Mouse (Mus musculus) liver, embryonic 11.5 days (tissue): Measurements from ENCODE around the gene Hcrt. TPM values are rescaled to one million over a fixed set of nuclear protein-coding genes. Genes with fewer than 3 reads are reported as not detected.

Experiments used
- ATAC-seq: fragments of 200-750 bp; cut with Nextera tagmentation; replicated peaks from 2 replicates; pipeline ENCODE4 v1.8.0; 2017; ENCODE audit warnings: moderate number of reproducible peaks, mild to moderate bottlenecking, moderate TSS enrichment, moderate library complexity; ENCODE audit not compliant: low FRiP score
- DNase-seq: peaks from one replicate; pipeline ENCODE4 v3.0.0-alpha.2; 2017; ENCODE audit warnings: low spot score
- H3K27ac ChIP-seq: fragments of 300-500 bp; sonication (generic); 2 replicates; pipeline ENCODE4 v1.5.1; 2014; ENCODE audit warnings: mild to moderate bottlenecking, low read depth, low read length, control low read depth
- H3K27me3 ChIP-seq: fragments of 300-500 bp; sonication (generic); replicated peaks from 2 replicates; pipeline ENCODE4 v1.6.1; 2014; ENCODE audit warnings: low read length, mixed read lengths; ENCODE audit not compliant: control insufficient read depth, insufficient read depth
- H3K36me3 ChIP-seq: fragments of 300-500 bp; sonication (generic); 2 replicates; pipeline ENCODE4 v1.6.1; 2014; ENCODE audit warnings: mild to moderate bottlenecking, low read length, moderate library complexity, mixed read lengths; ENCODE audit not compliant: control insufficient read depth, insufficient read depth
- H3K4me1 ChIP-seq: fragments of 300-500 bp; sonication (generic); replicated peaks from 2 replicates; pipeline ENCODE4 v1.6.1; 2014; ENCODE audit warnings: low read length, mixed read lengths; ENCODE audit not compliant: control insufficient read depth, insufficient read depth
- H3K4me2 ChIP-seq: fragments of 300-500 bp; sonication (generic); 2 replicates; pipeline ENCODE4 v1.6.1; 2014; ENCODE audit warnings: mild to moderate bottlenecking, control low read depth, moderate library complexity
- H3K4me3 ChIP-seq: fragments of 300-500 bp; sonication (generic); 2 replicates; pipeline ENCODE4 v1.5.1; 2014; ENCODE audit warnings: low read depth, low read length, control low read depth
- H3K9ac ChIP-seq: fragments of 300-500 bp; sonication (generic); 2 replicates; pipeline ENCODE4 v1.6.1; 2014; ENCODE audit warnings: low read depth, low read length, control low read depth
- H3K9me3 ChIP-seq: fragments of 300-500 bp; sonication (generic); 2 replicates; pipeline ENCODE4 v1.6.1; 2016; ENCODE audit warnings: low read length, inconsistent platforms, mixed read lengths; ENCODE audit not compliant: control insufficient read depth
- WGBS: fragments of 180-500 bp; shearing (Covaris S2); extraction: QIAGEN DNeasy Blood & Tissue Kit; methylation state at CpG from one replicate; pipeline ENCODE4 v1.1.7; 2014; 5-methylcytosine and 5-hydroxymethylcytosine counted together
- polyA plus RNA-seq: library from polyadenylated mRNA; unstranded; fragments of >200 nt; fragmentation: Nextera tagmentation; extraction: Ambion mirVana; gene quantifications from 2 replicates; pipeline ENCODE4 v1.2.1, GENCODE M21; 2014

The Hcrt gene
- polyA plus RNA-seq, 1 experiment from 2014 or later, result not detected

DNA sequence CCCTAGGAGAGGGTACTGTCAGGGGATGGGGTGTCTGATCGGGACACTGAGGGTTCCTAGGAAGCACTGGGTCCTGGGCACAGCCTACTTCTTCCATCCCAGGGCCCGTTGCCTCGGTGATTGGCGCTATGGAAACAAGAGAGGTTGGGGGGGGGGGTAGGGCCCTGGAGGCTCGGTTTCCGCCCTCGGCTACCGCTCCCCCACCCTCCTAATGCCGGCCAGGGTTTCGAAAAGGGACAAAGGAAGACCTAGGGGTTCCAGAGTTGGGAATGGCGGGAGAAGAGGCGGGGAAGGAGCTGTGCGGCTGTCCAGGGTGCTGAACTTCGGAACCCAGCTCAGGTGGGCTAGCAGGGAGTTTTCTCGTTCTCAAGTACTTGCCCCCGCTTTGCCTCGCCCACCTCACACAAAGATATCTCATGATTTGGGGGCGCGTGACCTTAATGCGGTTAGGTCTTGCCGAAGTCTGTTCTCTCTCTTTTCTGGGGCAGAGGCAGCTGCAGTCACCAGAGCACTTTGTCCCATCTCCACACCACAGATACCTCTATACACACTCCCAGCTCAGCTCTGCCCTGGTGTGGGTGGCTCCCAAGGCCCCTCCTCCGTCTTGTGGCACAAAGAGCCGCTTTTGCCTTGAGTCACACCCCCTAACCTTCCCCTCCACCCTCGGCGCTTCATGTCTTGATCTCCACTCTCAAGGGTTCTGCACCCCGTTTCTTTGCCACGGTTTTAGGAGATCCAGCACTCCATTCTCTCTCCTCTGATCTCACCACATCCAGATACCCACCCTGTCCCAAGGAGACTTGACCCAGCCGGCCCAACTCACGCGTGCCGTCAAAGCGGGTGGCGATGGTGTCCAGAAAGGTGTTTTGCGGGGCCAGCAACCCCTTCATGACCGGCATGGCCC lies 3.8 kb downstream of the Hcrt start:
- Histone ChIP-seq H3K4me2 (peak overlapping the region; percentile 79), H3K9me3 (no peaks in the 10 kb centered on the region), H3K4me3 (peak overlapping the region; percentile 44), H3K9ac (no peak overlapping the region), H3K27me3 (peaks cover 66% of the 10 kb centered on the region), H3K36me3 (no peaks in the 10 kb centered on the region), H3K4me1 (peaks cover 10% of the 10 kb centered on the region), H3K27ac (no peak overlapping the region)
- 0 out of 2 replicates have a peak, but pooled peaks have one; percentile 33 for ATAC-seq
- 2% methylated on average over 35 of the region's 35 CpGs for WGBS
- DNase-seq, result peak; percentile 75

GRCm38 (mm10) chr11:100757566-100757965 lies 5.2 kb downstream of the Hcrt start:
- no peaks in the 10 kb centered on the region for H3K9me3 ChIP-seq
- H3K9ac ChIP-seq, result no peak overlapping the region
- no peak overlapping the region for H3K4me2 ChIP-seq
- DNase-seq (no peak), ATAC-seq (no peak)
- peaks cover 68% of the 10 kb centered on the region for H3K27me3 ChIP-seq
- H3K27ac ChIP-seq, result no peak overlapping the region
- H3K4me1 ChIP-seq, result peaks cover 10% of the 10 kb centered on the region
- H3K36me3 ChIP-seq, result no peaks in the 10 kb centered on the region
- 80% methylated on average over 12 of the region's 12 CpGs for WGBS
- H3K4me3 ChIP-seq, result no peak overlapping the region

DNA sequence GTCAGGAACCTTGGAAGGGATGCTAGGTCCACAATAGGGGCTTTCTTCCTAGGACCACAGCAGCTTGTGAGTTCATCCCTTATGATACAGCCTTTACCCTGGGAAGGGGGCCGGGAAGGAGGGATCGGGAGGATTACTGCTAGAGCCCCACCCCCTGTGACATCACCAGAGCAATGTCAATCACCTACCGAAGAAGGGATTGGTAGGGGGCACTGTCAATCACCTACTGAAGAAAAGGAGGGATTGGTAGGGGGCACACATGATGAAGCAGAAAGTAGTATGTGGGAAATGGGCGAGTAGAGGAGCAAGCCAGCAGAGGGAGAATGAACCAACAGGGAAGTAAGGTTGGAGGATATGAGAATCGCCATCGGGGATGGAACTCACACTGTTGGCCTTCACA lies 6.3 kb downstream of the Hcrt start:
- Histone ChIP-seq H3K27ac (no peak overlapping the region), H3K9ac (no peak overlapping the region), H3K36me3 (no peaks in the 10 kb centered on the region), H3K4me2 (no peak overlapping the region), H3K9me3 (no peaks in the 10 kb centered on the region), H3K4me1 (peaks cover 10% of the 10 kb centered on the region), H3K4me3 (no peak overlapping the region), H3K27me3 (peaks cover 73% of the 10 kb centered on the region)
- 53% methylated on average over 6 of the region's 6 CpGs for WGBS
- DNase-seq (no peak), ATAC-seq (no peak)

GRCm38 (mm10) chr11:100754693-100755057 lies 8.1 kb downstream of the Hcrt start:
- H3K27me3 ChIP-seq, result peaks cover 77% of the 10 kb centered on the region
- DNase-seq (no peak), ATAC-seq (no peak)
- no peak overlapping the region for H3K9ac ChIP-seq
- H3K9me3 ChIP-seq, result no peaks in the 10 kb centered on the region
- H3K4me3 ChIP-seq, result no peak overlapping the region
- H3K4me2 ChIP-seq, result no peak overlapping the region
- H3K27ac ChIP-seq, result no peak overlapping the region
- peaks cover 7% of the 10 kb centered on the region for H3K4me1 ChIP-seq
- WGBS, result 83% methylated on average over 3 of the region's 3 CpGs
- no peaks in the 10 kb centered on the region for H3K36me3 ChIP-seq

DNA sequence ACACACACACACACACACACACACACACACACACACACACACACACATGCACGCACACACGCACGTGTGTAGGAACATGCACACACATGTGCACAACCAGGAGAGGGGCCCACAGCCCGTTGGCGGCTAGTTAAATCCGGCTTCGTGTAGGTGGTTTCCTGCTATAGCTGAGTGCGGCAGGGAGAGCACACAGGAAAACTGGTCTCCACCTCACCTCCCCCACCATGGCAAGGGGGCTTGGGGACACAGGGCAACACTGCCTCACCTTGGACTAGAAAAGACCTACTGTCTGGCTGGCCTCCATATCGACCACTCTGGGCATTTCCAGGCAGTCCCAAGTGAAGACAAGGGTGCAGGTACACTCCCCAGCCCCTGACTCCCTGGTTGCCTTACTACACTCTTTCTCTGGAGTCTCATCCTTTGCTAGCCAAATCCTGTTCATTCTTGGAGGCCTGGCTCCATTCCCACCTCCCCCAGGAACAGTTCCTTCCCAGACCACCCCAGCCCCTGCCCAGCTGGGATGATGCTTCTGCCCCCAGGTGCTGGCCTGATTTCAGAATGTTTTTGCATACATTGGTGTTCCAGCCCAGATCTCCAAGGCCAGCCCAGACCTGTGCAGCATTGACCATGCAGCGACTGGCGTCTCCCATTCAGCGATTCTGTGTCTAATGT lies 8.6 kb downstream of the Hcrt start:
- Histone ChIP-seq H3K36me3 (no peaks in the 10 kb centered on the region), H3K4me3 (no peak overlapping the region), H3K4me1 (peaks cover 2% of the 10 kb centered on the region; the same call in 1 of the 2 replicates), H3K27me3 (peaks cover 77% of the 10 kb centered on the region), H3K9ac (no peak overlapping the region), H3K4me2 (no peak overlapping the region), H3K9me3 (no peaks in the 10 kb centered on the region), H3K27ac (no peak overlapping the region)
- no peak for ATAC-seq
- 84% methylated on average over 11 of the region's 12 CpGs for WGBS
- no peak for DNase-seq

GRCm38 (mm10) chr11:100752294-100752693 lies 10.4 kb downstream of the Hcrt start:
- no peaks in the 10 kb centered on the region for H3K9me3 ChIP-seq
- no peaks in the 10 kb centered on the region for H3K36me3 ChIP-seq
- no peak overlapping the region for H3K4me2 ChIP-seq
- H3K27ac ChIP-seq, result no peak overlapping the region
- peaks cover 70% of the 10 kb centered on the region for H3K27me3 ChIP-seq
- peaks cover 6% of the 10 kb centered on the region; the same call in 1 of the 2 replicates for H3K4me1 ChIP-seq
- DNase-seq (no peak), ATAC-seq (no peak)
- no peak overlapping the region for H3K4me3 ChIP-seq
- H3K9ac ChIP-seq, result no peak overlapping the region
- 44% methylated on average over 10 of the region's 10 CpGs for WGBS

- peaks cover 63% of the 10 kb centered on the region for H3K27me3 ChIP-seq
- ATAC-seq, result no peak
These were observed 12.6 kb downstream of the Hcrt start for GRCm38 (mm10) chr11:100750127-100750526.

DNA sequence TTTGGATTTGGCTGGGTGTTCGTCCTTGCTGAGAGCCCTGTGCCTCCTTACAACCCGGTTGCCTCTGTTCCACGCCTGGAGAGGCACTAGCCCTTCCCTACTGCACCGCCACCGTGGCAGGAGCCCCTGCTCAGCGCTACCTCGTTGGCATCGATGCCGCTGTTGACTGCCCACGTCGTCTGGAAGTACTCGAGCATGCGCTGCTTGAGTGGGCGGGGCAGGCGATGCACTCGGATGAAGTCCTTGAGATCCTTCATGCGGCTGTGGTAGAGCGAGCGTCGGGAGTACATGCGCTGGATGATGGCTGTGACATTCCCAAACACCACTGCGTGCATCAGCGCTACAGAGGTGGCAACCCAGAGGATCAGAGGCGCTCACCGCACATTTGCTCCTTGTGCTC lies 13.3 kb downstream of the Hcrt start:
- DNase-seq (no peak), ATAC-seq (no peak)
- Histone ChIP-seq H3K4me2 (no peak overlapping the region), H3K27me3 (peaks cover 59% of the 10 kb centered on the region), H3K4me3 (no peak overlapping the region), H3K4me1 (peaks cover 6% of the 10 kb centered on the region; the same call in 1 of the 2 replicates), H3K9me3 (no peaks in the 10 kb centered on the region), H3K27ac (no peak overlapping the region), H3K9ac (no peak overlapping the region), H3K36me3 (no peaks in the 10 kb centered on the region)
- WGBS, result 30% methylated on average over 25 of the region's 25 CpGs

More at GRCm38 (mm10) chr11:100750127-100750526, 12.6 kb downstream of the Hcrt start:
- no peak overlapping the region for H3K9ac ChIP-seq
- H3K4me2 ChIP-seq, result no peak overlapping the region
- DNase-seq, result no peak
- H3K4me3 ChIP-seq, result no peak overlapping the region
- H3K9me3 ChIP-seq, result no peaks in the 10 kb centered on the region
- peaks cover 6% of the 10 kb centered on the region; the same call in 1 of the 2 replicates for H3K4me1 ChIP-seq
- 75% methylated on average over 16 of the region's 16 CpGs for whole genome bisulfite sequencing
- no peak overlapping the region for H3K27ac ChIP-seq
- H3K36me3 ChIP-seq, result no peaks in the 10 kb centered on the region
